Mouse (Mus musculus) retina, postnatal 7 days (tissue): ENCODE measurements around the gene Olfr952.

Experiments
- DNase-seq: peaks from one replicate; pipeline ENCODE4 v3.0.0-alpha.2; 2012; ENCODE audit warnings: low read depth, low spot score

Gene Olfr952

DNA sequence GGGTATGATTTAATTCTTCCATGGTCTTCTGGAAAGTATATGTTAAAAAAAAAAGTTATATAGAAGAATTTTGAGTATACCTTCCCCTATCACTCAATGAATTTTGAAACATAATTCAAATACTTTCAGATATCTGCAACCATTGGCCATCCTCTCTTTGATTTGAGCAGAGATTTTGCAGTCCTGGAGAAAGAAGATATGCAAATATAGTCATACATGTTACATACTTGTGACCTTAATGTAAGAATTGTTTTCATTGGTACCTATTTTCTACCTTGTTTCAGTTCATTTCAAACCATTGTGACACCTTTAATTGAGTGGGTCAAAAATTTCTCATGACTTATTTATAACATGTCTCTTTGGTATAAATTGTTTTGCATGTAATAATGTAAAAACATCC lies at the start of gene Olfr952:
Gene Olfr952, minus strand, starts transcription at position 101 of the 400 bp plus-strand sequence.
- no peak for DNase-seq

DNA sequence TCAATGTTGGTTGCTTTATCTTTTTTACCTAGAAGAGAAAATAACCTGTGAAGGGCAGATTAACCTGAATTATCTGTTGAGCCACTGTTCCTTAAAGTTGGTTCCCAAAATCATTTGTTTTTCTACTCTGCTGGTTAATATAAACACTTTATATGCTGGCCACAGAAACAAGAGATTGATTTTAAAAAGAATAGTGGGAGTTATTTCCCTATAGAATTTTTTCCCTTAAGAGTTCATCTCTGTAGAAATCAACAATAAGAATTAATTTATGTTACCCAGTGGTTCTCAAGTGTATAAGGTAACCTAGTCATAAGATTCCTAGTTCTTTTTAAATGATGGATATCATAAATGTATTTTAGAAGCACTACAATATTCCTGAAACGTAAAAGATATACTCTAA lies 44.9 kb upstream of the Olfr952 start, which contains the start of gene Olfr955:
Gene Olfr955, minus strand, starts transcription at position 101 of the 400 bp plus-strand sequence.
- DNase-seq = no peak

GRCm38 (mm10) chr9:39456401-39456800 lies 29.5 kb upstream of the Olfr952 start, which contains the start of gene Olfr954:
Olfr954 (plus strand) TSS chr9:39456701.
- DNase-seq = no peak

DNA sequence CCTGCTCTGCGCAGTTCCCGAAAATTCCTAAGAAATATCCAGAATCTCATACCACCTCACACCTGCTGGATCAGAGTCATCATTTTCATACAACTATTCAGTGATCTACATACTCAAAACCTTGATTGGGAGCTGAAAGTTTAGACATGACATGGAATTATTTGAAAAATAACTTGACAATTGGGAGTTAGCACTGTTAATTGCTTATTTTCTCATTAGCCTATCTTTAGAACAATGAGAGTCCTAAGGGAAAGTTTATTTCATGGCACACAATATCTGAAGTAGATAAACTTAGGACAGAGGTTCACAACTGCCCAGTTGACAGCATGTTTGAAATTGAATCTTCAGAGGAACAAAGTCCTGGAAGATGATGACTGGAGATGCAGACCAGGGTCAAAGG lies 39.8 kb downstream of the Olfr952 start, which contains the start of gene Olfr951:
Gene Olfr951, plus strand, starts transcription at position 301 of the 400 bp plus-strand sequence.
- DNase-seq = no peak
